Mouse (Mus musculus) brain, embryonic 14.5 days (tissue): ENCODE data around the gene Rangap1.
A peak's percentile ranks its signal among the peaks of the same experiment; 100 is the strongest.

ENCODE experiments used
- CTCF ChIP-seq: fragments of 200-500 bp; IDR thresholded peaks from 2 replicates; pipeline ENCODE4 v1.5.1; 2012; ENCODE audit warnings: inconsistent platforms, mild to moderate bottlenecking, moderate library complexity, borderline replicate concordance; ENCODE audit not compliant: insufficient read depth, insufficient read length; ENCODE audit errors: extremely low read depth
- POLR2A ChIP-seq: fragments of 200-500 bp; IDR thresholded peaks from 2 replicates; pipeline ENCODE4 v1.6.1; 2012; ENCODE audit warnings: mild to moderate bottlenecking, inconsistent platforms, borderline replicate concordance; ENCODE audit not compliant: poor library complexity, insufficient read depth, insufficient read length, severe bottlenecking; ENCODE audit errors: extremely low read depth

- TF ChIP-seq CTCF (no peak), POLR2A (peak; percentile 15; the same call in 1 of the 2 replicates)
Measured at GRCm38 (mm10) chr15:81729792-81730635, 15.3 kb downstream of the Rangap1 start.
